Mouse (Mus musculus) mouse embryonic stem cell (cell line): Measurements from ENCODE around the gene Chst2.

Experiments
- in situ Hi-C, 2 experiments: fragments of 300-500 bp; cut with MboI; formaldehyde crosslinking; loops; 1 replicate in 1 of 2; 3 replicates in 1 of 2; pipeline ENCODE4 v1.14.3; 2019 to 2020; ENCODE audit warnings: low sequenced_read_pairs in 2 of 2, low pct_unique_long_range_greater_than_20kb in 1 of 2, mixed read lengths in 1 of 2; ENCODE audit not compliant: unreplicated experiment in 1 of 2

The Chst2 gene

DNA sequence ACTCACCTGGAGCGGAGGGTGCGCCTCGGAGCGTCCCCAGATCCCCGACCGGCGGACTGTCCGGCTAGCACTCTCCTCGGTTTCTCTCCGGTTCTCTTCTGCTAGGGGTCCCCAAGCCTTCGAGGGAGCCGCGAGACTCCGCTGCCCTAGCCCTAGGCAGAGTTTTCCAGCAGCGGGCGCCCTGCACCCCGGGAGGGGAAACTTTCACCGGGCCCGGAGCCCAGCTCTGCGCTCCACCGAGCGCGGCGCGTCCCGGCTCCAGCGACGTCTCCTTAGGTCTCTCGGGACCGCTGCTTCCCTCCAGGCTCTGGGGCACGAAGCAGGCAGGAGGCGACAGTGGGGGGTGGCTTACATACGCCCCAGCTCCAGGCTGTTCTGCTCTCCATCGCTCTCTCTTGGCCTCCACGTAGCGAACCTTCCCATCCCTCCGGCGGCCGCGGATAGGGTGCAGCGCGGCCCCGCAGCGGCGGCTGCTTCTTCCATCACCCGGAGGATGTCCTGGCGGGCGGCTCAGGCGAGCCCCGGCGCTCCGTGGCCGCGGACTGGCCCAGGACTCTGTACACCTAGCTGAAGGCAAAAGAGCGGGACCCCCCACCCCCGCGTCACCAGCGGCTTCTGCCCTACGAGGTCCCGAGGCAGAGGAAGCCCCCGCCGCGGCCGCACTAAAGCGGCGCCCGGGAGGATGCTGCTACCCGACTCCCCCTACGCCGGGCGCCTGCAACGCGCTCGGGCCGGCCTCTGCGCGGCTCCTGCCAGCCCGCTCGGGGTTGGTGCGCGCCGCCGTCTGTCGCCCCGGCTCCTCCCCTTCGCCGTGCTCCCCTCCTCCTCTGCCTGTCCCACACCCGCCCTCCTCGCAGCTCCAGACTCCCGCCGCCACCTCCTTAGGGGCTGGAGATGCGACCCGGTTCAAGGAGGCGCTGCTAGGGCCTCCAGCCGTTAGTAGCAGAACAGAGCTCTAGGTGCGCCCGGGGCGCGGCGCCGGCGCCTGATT lies at the start of gene Chst2:
Chst2 (minus strand) TSS at position 152 of the 991 bp plus-strand sequence.
- in situ Hi-C loops, result loop anchor here in 1 of 2 experiments (25.0 kb wide), 1 partner anchor 670 kb away; no protein-coding TSS in a partner anchor

- in situ Hi-C loops, result no loop called here
Measured at GRCm38 (mm10) chr9:95451931-95452330, 45.4 kb upstream of the Chst2 start.

DNA sequence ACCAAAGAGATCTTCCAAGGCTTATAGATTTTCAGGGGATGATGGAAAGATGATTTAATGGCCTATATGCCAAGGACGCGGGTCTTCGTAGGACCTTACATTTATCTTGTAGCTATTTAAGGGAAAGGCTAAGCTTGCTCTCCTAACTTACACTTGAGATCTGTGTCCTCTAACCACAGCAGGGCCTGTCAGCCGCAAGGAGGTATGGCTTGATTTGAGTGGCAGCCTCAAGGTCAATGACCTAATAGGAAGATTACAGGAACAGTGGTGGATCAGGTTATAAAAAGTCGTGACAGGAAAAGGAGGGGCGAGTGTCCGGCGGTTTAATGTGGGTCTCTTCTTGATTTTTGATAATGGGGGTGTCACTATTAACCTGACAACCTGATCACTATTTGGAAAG lies 44.1 kb upstream of the Chst2 start:
- in situ Hi-C loops, result no loop called here

DNA sequence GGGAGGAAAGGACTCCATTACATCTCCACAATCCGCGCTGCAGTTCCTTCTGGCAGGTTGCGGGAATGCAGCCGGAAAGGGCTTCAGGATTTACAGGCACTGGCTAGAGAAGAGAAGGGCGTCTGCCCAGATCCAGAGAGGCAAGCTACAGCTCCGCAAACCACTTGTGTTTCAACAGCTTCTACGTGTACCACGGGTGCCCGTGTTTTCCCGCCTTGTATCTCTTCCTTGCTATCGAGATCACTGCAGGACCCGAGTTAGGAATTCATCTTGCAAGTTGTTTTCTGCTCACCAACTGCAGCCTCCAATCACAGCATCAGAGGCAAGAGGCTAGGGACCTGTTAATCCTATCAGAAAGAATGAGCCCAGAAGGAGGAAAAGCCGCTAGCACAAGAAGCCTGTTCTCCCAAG lies 35.8 kb upstream of the Chst2 start:
- in situ Hi-C loops, result no loop called here

DNA sequence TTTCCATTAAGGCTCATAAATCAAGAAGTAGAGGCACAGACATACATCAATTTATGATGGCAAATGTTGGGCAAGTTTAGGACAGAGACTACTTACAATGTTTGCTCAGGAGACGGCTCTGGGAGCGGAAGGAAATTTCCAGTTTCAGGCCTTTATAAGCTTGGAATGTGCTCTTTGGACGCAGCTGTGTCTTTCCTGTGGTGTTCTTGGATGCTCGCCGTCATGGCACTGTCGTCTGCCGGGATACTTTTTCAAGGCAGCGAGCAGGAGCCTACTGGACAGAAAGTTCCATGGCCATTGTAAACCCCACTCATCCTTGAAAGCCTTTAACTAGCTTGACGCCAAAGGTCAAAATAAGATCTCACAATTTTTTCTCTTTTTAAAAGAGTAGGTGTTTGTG lies 31.4 kb upstream of the Chst2 start:
- in situ Hi-C loops, result no loop called here

GRCm38 (mm10) chr9:95436294-95436613 lies 29.7 kb upstream of the Chst2 start:
- in situ Hi-C loops, result no loop called here

DNA sequence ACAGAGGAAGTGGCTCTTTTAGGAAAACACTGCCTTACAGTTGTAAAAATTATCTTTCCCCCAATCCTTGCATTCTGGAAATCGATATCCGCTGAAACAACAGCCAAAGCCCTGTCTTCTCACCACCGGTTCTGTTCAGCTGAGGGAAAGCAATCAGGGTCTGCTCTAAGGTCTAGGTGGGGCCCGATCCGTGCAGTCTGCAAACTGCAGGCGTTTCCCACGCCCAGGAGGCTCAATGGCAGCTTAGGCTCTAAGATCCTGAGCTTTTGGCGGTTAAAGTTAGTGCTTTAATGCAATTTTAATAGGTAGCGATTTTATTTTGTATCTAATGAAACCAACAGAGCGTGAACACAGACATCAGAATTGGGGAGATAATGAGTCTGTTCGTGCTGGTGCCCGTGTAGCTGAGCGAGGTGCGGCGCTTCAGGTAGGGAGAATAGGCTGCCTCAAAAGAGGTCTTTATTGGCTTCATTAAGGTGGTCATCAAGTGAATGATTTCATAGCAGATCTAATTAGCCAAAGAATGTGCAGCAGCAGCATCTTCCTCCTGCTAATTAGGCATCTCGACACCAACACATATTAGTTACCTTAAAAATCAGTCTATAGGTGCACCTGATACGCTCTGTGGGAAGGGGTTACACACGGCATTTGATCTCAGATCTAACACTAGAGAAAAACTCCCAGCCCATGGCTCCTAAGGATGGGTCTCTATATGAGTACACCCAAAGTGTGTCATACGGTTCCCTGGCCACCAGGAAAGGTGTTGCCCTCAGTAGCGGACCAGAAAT lies 29.2 kb upstream of the Chst2 start:
- in situ Hi-C loops, result no loop called here

GRCm38 (mm10) chr9:95428277-95428676 lies 21.8 kb upstream of the Chst2 start:
- in situ Hi-C loops, result no loop called here

GRCm38 (mm10) chr9:95413911-95414310 lies 7.4 kb upstream of the Chst2 start:
- in situ Hi-C loops, result loop anchor here (10.0 to 25.0 kb wide), 2 partner anchors 669 to 677 kb away; no protein-coding TSS in a partner anchor

DNA sequence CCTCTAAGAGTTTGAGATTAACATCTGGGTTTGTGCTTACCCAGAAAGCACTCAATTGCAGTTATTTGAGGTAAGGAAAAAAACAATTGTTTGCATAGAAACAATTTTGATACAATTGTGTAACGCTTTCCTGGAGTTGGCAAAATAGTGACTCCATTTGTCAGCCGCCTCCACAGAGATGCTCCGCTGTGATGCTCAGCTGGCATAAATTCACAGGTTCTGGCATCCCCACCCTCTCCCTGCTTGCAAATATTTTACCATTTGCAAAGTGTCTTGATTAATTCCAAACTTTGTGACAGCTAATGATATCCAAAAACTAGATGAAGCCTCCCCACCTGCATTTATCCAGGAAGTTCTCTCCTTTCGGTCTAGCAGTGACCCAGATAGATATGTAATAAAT lies 5.5 kb upstream of the Chst2 start:
- in situ Hi-C loops, result loop anchor here (10.0 to 25.0 kb wide), 2 partner anchors 667 to 675 kb away; no protein-coding TSS in a partner anchor

DNA sequence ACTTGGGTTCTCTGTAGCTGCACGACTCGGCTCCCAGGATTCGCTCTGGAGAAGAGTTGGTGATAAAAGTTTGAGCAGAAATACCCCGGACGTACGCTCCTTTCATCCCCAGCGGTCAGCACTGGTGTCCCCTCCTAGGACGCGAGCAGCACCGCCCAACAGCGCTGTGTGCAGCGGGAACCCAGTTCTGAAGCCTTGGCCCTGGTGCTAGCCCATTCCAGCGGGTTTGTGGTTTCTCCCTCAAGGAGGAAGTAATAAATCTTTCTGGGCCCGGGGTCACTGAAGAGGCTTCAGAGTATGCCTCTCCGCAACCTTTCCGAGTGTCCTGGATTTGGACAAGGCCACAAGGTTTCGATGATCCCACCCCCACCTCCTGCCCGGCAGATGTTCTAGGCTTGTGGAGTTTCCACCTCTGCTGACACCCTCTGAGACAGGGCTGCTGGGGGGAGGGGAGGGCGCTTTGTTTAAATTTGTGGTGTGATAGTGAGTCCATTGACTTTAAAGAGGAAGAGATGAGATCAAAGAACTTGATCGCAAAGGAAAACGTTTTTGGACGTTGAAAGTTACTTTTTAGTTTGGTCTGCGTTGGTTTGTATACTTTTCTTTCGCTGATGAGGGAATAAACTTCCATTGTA lies 1.2 kb upstream of the Chst2 start:
- in situ Hi-C loops, result loop anchor here in 1 of 2 experiments (25.0 kb wide), 1 partner anchor 670 kb away; no protein-coding TSS in a partner anchor

DNA sequence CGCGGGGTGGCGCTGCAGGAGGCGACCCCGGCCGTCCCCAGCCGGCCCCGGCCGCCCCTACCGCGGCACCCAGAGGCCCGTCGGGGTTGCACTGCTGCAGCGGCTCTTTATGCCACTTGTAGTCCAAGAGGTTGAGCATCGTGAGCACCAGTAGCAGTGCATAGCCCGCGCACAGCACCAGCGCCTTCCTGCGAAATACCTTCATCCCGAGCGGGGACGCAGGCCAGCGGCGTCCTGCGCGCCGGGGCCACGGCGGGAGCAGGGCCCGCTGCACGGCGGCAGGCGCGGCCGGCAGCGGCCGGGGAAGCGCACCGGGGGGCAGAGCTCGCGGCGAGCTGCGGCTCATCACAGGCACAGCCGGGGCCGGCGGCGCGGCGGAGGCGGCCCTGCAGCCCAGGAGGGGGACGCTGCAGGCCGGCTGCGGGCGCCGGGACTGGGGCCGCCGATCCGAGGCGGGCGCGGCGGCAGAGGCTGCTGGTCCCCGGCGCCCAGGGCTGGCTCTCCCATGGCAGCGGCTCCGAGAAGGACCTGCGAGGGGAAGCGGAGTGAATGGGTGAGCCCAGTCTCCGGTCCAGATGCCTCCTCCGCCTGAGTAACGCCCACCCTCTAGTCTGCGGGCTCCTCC lies 464 bp downstream of the Chst2 start:
- in situ Hi-C loops, result loop anchor here in 1 of 2 experiments (25.0 kb wide), 1 partner anchor 669 kb away; no protein-coding TSS in a partner anchor

DNA sequence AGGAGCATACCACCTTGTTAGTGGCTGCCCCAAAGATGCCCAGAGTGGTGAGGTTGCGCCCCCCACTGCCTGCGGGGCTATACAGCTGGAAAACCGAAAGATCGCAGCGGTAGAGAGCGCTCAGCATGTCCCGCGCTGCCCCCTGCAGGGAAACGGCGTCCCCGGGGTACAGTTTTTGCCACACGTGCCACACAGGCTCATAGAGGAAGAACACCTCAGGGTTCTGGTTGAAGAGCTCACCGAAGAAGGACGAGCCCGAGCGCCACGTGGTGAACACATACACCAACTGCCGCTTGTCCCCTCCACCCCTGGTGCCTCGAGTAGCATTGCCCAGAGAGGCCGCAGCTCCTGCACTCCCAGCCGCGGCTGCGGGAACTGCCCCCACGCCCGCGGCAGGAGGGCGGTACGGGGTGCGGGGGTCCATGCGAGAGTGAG lies 994 bp downstream of the Chst2 start:
- in situ Hi-C loops, result loop anchor here in 1 of 2 experiments (25.0 kb wide), 1 partner anchor 668 kb away; no protein-coding TSS in a partner anchor

DNA sequence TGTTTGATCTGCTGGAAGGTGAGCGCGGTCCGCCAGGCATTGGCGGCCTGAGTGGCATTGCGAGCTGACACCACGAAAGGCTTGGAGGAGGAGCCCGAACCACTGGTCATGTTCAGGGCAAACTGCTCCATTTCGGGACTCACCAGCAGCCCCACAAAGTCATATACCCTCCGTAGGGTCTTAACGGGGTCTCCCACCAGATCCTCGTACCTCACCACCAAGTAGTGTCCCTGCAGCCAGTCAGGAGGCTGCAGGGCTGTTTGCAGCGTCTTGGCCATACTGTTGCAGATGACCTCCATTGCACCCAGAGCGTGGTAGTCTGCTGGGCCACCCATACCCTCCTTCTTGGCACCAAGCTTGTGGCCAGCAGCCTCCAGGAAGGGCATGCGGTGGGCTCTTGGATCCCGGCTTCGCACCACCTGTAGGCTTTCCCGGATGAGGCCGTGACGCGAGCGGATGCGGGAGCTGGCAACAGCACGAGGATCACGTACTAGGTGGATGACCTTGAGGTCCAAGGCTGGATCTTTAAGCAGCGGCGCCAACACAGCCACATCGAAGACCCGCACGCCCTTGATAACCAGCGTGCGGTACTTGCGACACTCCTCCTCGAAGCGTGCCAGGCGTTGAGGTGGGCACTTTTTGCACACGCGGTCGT lies 1.6 kb downstream of the Chst2 start:
- in situ Hi-C loops, result loop anchor here in 1 of 2 experiments (25.0 kb wide), 1 partner anchor 668 kb away; no protein-coding TSS in a partner anchor

- in situ Hi-C loops, result loop anchor here in 1 of 2 experiments (25.0 kb wide), 1 partner anchor 664 kb away; no protein-coding TSS in a partner anchor
Measured at GRCm38 (mm10) chr9:95401686-95402085, 4.8 kb downstream of the Chst2 start.

GRCm38 (mm10) chr9:95392011-95392410 lies 14.5 kb downstream of the Chst2 start:
- in situ Hi-C loops, result no loop called here

GRCm38 (mm10) chr9:95389956-95390355 lies 16.6 kb downstream of the Chst2 start:
- in situ Hi-C loops, result no loop called here
